Mouse (Mus musculus): ENCODE results near the gene Secisbp2. TPM values are rescaled to one million over a fixed set of nuclear protein-coding genes. Genes with fewer than 3 reads are reported as not detected.

The Secisbp2 gene
- total RNA-seq, 1 experiment from 2014 or later: 29.1 TPM

- no peak for ATAC-seq (replicated peaks; ENCODE audit: low read depth, poor library complexity, severe bottlenecking)
Measured at GRCm38 (mm10) chr13:51679332-51679731, 27.8 kb downstream of the Secisbp2 start.

DNA sequence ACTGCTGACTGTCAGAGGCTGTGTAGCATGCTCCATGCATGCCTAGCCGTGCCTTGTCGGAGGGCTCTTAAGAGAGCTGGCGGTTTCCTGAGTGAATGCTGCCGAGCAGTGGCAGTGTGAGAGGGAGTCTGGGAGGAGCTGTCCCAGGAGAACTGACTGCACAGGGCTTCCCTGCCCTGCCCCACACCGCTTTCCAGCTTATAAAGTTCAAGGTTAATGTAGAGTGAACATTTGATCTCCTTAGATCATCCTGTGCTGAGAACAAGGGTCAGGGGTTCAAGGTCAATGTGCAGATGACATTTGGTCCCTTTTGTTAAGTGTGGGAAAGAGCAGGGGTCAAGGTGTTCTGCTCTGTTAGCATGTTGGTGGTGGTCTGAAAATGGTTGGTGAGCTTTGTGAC is 29.6 kb downstream of the Secisbp2 start:
- ATAC-seq (replicated peaks; ENCODE audit: low read depth, poor library complexity, severe bottlenecking): no peak

DNA sequence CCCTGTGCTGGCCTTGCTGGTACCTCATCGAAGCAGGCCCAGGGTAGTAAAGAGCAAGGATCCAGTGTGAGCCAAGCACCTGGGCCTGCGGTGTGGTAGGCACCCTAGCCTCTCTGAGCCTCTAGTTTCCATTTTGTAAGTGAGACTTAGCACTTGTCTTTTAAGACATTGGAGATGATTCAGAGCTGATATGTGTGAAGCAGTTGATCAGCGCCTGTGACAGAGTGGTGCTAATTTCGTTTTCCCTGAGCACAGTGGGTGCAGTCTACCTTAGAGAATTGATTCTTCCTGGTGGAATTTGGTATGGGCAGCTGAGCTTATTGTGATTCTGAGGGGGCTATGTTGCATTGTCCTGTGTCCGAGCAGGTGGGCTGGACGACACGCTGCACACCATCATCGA is 30.1 kb downstream of the Secisbp2 start:
- no peak for ATAC-seq (replicated peaks; ENCODE audit: low read depth, poor library complexity, severe bottlenecking)

DNA sequence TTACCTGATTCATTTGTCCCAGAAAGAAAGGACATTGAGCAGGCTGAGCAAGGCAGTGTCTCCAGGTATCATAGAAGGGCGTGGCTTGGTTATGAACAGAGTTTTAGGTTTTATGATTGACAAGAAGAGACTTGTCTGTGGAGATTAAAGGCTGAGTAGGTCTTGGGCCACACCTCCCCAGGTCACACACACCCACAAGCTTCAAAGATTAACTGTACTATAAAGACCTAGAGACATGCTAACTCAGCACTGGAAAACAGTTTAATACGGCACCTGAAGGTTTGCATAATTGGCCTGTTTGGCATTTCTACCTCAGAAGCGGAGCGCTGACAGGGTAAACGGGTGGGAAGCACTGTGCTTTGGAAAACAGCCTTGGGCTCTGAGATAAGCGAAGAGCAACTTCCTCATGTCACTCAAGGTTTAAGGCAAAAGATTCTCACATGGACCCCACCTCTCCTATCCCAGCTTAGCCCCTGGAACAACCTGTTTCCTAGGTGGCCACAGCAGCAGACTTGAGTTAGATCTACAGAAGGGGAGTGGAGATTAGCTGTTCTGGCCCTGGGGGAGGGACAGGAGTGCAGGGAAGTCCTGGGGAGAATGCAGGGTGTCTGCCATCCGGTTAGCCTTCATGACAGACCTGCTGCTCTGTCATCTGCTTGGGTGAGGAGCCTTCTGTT is 33.9 kb downstream of the Secisbp2 start:
- ATAC-seq (replicated peaks; ENCODE audit: low read depth, poor library complexity, severe bottlenecking): peak; percentile 73

DNA sequence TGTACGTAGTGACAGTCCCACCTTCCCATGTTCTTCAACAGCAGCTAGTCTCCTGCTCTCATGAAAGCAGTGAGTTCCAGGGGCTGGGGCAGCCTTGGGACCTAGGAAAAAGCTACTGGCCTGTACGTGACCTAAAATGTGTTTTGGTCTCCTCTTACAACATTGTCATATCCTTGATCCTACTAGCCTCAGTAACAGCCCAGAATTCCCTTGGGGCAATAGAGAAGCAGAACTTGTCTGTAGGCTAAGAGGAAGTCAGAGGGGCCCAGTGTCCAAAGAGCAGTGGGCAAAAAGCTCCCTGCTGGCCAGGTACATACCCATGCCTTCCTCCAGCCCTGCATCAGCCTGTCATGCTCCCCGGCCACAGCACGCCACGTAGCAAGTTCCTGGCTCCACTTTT is 35.5 kb downstream of the Secisbp2 start:
- no peak for ATAC-seq (replicated peaks; ENCODE audit: low read depth, poor library complexity, severe bottlenecking)

DNA sequence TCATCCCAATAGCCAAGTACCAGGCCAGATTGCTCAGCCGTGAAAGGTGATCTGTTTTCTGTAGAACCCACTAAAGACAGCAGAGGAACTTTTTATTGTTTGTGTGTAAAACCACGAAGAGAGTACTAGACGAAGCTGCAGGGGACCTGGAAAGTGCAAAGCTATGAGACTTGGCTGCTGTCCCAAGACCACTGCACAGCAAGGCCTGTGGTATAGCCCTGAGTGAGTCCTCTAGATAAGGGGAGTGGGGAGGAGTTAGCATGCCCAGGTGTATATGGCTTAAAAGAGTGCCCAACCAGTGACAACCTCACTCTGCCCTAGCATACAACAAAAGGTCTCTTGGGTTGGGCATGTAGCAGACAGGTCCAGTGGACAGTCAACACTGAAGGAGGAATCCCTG is 37.2 kb downstream of the Secisbp2 start:
- peak; percentile 28 for ATAC-seq (replicated peaks; ENCODE audit: low read depth, poor library complexity, severe bottlenecking)

DNA sequence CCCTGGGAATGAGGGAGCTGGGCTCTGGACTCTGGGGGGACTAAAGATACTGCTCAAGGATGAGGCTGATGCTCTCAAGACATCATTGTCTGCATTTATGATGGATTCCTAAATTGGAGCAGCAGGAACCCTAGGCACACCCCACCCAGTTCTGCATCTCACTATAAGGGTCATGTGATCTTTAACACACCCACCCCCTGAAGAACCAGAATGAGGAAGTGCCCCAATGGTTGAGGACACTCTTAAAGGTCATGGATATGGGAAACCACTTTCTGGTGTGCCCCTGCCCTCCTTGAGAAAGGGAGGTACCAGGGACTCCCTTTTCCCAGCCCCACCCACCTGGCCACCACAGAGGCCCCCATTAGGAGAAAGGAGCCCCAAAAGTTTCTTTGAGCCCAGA is 45.0 kb downstream of the Secisbp2 start:
- ATAC-seq (replicated peaks; ENCODE audit: low read depth, poor library complexity, severe bottlenecking): peak; percentile 36

- 0 out of 2 replicates have a peak, but pooled peaks have one; percentile 12 for ATAC-seq (replicated peaks; ENCODE audit: low read depth, poor library complexity, severe bottlenecking)
Measured at GRCm38 (mm10) chr13:51697455-51697854, 46.0 kb downstream of the Secisbp2 start.

GRCm38 (mm10) chr13:51697897-51698296 is 46.4 kb downstream of the Secisbp2 start:
- no peak for ATAC-seq (replicated peaks; ENCODE audit: low read depth, poor library complexity, severe bottlenecking)

GRCm38 (mm10) chr13:51698318-51698717 is 46.8 kb downstream of the Secisbp2 start:
- no peak for ATAC-seq (replicated peaks; ENCODE audit: low read depth, poor library complexity, severe bottlenecking)

DNA sequence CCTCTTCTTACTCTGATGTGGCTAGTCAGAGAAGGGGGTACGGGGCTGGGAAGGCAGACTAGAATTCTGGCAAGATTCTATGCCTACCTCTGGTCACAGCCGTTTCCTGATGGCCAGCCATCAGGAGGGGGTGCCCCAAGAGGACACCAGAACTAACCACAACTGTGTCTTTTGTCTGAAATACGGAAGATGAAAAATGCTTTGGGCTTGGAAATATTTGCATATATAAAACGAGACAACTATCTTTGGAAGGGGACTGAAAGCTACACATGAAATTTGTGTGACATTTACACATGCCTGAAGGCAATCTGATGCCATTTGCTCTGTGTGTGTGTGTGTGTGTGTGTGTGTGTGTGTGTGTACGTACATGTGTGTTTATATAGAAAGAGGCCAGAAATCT is 52.4 kb downstream of the Secisbp2 start:
- no peak for ATAC-seq (replicated peaks; ENCODE audit: low read depth, poor library complexity, severe bottlenecking)

DNA sequence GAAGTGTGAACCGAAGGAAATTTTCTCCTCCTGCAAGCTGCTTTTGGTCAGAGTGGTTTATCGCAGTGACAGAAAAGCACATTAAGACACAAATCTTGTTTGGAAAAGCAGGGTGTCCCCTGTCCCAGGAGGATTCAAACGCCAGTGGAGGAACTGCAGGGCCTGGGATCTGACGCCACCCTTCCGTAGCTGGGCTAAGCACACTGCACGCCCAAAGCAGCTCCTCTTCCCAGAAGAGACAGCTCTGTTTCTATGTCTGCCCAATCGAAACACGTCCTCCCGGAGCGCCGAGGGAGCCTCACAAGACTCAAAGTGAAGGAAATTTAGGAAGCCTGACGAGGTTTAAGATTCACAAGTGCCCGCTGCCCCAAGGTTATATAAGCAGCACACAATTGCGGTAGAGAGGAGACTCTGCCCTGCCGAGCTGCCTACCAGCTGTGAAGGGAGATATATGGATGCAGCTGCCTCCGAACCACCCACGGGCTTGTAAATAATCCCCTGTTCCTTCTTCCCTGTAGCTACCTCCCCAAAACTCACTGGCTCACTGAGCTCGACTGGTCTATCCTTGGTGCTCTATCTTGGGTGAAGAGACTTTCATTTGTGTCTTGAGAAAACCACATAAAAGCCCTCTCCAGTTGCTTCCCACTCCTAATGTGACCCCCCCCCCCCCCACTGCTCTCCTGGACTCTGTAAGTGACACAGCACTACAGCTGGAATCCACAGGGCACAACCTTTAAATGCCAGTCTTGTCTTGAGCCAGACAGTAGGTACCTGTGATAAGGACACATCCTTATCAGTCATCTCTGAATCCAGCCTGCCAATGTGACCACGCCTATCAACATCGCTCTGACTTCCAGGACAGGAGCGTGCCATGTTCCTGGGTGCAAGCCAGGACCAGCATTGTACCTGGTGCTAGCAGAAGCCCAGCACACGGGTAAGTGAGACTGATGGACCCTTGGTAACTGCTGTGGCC is 54.7 kb downstream of the Secisbp2 start:
- ATAC-seq (replicated peaks; ENCODE audit: low read depth, poor library complexity, severe bottlenecking): no peak

DNA sequence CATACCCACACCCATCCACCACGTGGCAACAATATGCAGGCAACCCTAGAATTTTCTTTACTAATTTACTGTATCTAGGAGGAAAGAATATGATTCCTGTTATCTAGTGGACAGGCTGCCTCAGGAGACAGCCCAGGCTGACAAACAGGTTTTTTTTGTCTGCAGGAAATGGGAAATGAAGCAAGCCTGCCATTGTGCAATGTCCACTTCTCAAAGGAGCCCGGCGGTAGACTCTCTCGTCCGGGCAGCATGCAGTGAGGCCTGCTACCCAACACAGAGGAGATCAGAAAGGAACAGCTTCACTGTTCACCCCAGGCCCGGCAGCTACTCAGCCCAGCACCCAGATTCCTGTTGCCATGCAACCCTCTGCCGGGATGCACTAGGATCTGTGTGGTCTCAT is 59.2 kb downstream of the Secisbp2 start:
- ATAC-seq (replicated peaks; ENCODE audit: low read depth, poor library complexity, severe bottlenecking): peak; percentile 57

DNA sequence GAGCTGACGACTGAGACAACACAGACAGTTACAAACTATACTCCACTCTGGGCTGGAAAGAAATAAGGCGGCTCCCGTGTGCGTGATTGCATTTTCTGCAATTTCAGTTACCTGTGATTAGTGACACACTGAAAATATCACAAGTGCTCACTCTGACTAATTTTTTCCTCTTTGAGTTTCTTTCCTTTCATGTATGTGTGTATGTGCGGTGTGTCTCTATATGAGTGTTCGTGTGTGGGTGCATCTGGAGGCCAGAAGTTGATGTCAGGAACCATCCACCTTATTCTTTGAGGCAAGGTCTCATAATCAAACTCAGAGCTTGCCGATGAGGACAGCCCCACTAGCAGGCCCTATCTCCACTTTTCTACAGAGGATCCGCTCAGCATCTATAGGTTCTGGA is 60.5 kb downstream of the Secisbp2 start:
- no peak for ATAC-seq (replicated peaks; ENCODE audit: low read depth, poor library complexity, severe bottlenecking)

GRCm38 (mm10) chr13:51716350-51717263 is 65.1 kb downstream of the Secisbp2 start:
- no peak for ATAC-seq (replicated peaks; ENCODE audit: low read depth, poor library complexity, severe bottlenecking)

GRCm38 (mm10) chr13:51719256-51719655 is 67.8 kb downstream of the Secisbp2 start:
- ATAC-seq (replicated peaks; ENCODE audit: low read depth, poor library complexity, severe bottlenecking): no peak

GRCm38 (mm10) chr13:51720556-51720955 is 69.1 kb downstream of the Secisbp2 start:
- ATAC-seq (replicated peaks; ENCODE audit: low read depth, poor library complexity, severe bottlenecking): no peak; the same call in 1 of the 2 replicates

DNA sequence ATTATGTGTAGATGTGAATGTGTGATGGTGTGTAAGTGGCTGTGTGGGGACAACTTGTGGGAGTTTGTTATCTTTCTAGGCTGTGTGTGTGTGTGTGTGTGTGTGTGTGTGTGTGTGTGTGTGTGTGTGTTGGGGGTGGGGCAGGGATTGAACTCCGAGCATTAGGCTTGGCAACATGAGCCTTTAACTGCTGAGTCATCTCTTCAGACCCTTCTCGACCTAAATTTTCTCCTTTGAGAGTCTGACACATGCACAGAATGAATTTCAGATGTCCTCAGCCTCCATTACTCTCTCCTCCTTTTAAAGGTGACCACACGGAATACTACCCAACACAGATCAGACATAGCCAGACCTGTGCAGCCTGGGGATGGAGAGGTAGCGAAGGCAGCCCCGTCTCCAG is 71.6 kb downstream of the Secisbp2 start:
- ATAC-seq (replicated peaks; ENCODE audit: low read depth, poor library complexity, severe bottlenecking): no peak

DNA sequence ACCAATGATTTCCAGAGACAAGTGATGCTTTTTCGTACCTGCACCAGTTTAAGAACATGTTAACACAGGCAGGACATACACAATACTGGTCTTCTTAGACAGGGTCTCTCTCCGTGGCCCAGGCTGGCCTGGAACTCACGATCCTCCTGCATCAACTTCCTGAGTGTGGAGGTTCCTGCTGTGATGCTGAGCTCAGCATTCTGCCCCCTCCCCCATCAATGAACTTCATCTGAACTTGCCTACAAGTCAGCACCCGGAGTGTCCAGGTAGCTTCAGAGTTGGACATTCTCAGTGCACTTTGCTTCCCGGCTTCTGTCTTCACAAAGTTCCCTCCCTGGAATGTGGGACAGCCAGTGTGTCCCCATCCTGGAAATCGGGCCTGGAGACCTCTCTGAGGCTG is 73.1 kb downstream of the Secisbp2 start:
- ATAC-seq (replicated peaks; ENCODE audit: low read depth, poor library complexity, severe bottlenecking): no peak

GRCm38 (mm10) chr13:51725446-51725845 is 73.9 kb downstream of the Secisbp2 start:
- no peak for ATAC-seq (replicated peaks; ENCODE audit: low read depth, poor library complexity, severe bottlenecking)
